Mouse (Mus musculus) limb, embryonic 15.5 days (tissue): ENCODE measurements at regions not wholly inside any gene's neighbourhood (a gene's known extent, or its start where the extent isn't known, plus 50 kb on each side); places are given as distances from the start of the nearest gene placed in this dataset.

Source experiments
- ATAC-seq: fragments of 200-750 bp; cut with Nextera tagmentation; 2 replicates; pipeline ENCODE4 v1.8.0; 2017; ENCODE audit warnings: low read depth, moderate TSS enrichment; ENCODE audit not compliant: insufficient number of reproducible peaks, low FRiP score, low TSS enrichment
- H3K27ac ChIP-seq: fragments of 300-500 bp; sonication (generic); 2 replicates; pipeline ENCODE4 v1.5.1; 2015; ENCODE audit warnings: moderate library complexity, mild to moderate bottlenecking, inconsistent platforms
- H3K27me3 ChIP-seq: fragments of 300-500 bp; sonication (generic); 2 replicates; pipeline ENCODE4 v1.6.1; 2015; ENCODE audit warnings: inconsistent platforms
- H3K36me3 ChIP-seq: fragments of 300-500 bp; sonication (generic); 2 replicates; pipeline ENCODE4 v1.6.1; 2015; ENCODE audit warnings: inconsistent platforms
- H3K4me1 ChIP-seq: fragments of 300-500 bp; sonication (generic); 2 replicates; pipeline ENCODE4 v1.6.1; 2015; ENCODE audit warnings: inconsistent platforms
- H3K4me2 ChIP-seq: fragments of 300-500 bp; sonication (generic); 2 replicates; pipeline ENCODE4 v1.6.1; 2015; ENCODE audit warnings: mild to moderate bottlenecking, inconsistent platforms
- H3K4me3 ChIP-seq: fragments of 300-500 bp; sonication (generic); 2 replicates; pipeline ENCODE4 v1.5.1; 2015; ENCODE audit warnings: mild to moderate bottlenecking, inconsistent platforms
- H3K9ac ChIP-seq: fragments of 300-500 bp; sonication (generic); 2 replicates; pipeline ENCODE4 v1.6.1; 2015; ENCODE audit warnings: inconsistent platforms
- H3K9me3 ChIP-seq: fragments of 300-500 bp; sonication (generic); 2 replicates; pipeline ENCODE4 v1.6.1; 2016; ENCODE audit warnings: inconsistent platforms
- WGBS: fragments of 180-500 bp; shearing (Covaris S2); methylation state at CpG from one replicate; pipeline ENCODE4 v1.1.7; 2015; 5-methylcytosine and 5-hydroxymethylcytosine counted together

GRCm38 (mm10) chr16:7831142-7831541 lies 593.8 kb downstream of the Tmem114 start:
- no peak for ATAC-seq
- H3K27ac ChIP-seq, result no peak overlapping the region
- H3K27me3 ChIP-seq, result no peaks in the 10 kb centered on the region
- no peaks in the 10 kb centered on the region for H3K9me3 ChIP-seq
- no peak overlapping the region for H3K4me2 ChIP-seq
- no peak overlapping the region for H3K4me3 ChIP-seq
- no peak overlapping the region for H3K9ac ChIP-seq
- no peaks in the 10 kb centered on the region for H3K36me3 ChIP-seq
- WGBS, result 56% methylated on average over 6 of the region's 6 CpGs
- H3K4me1 ChIP-seq, result no peaks in the 10 kb centered on the region

GRCm38 (mm10) chr16:7829939-7830650 lies 594.8 kb downstream of the Tmem114 start:
- no peaks in the 10 kb centered on the region for H3K36me3 ChIP-seq
- H3K4me2 ChIP-seq, result no peak overlapping the region
- H3K4me3 ChIP-seq, result no peak overlapping the region
- 78% methylated on average over 9 of the region's 9 CpGs for WGBS
- no peaks in the 10 kb centered on the region for H3K27me3 ChIP-seq
- no peak overlapping the region for H3K9ac ChIP-seq
- no peaks in the 10 kb centered on the region for H3K4me1 ChIP-seq
- ATAC-seq, result no peak
- H3K27ac ChIP-seq, result no peak overlapping the region
- no peaks in the 10 kb centered on the region for H3K9me3 ChIP-seq

GRCm38 (mm10) chr16:7801161-7801560 lies 623.8 kb downstream of the Tmem114 start:
- Histone ChIP-seq H3K4me1 (no peaks in the 10 kb centered on the region), H3K9ac (no peak overlapping the region), H3K9me3 (no peaks in the 10 kb centered on the region), H3K4me2 (no peak overlapping the region), H3K36me3 (no peaks in the 10 kb centered on the region), H3K27ac (no peak overlapping the region), H3K4me3 (no peak overlapping the region), H3K27me3 (no peaks in the 10 kb centered on the region)
- ATAC-seq, result no peak
- WGBS, result 80% methylated on average over 2 of the region's 2 CpGs

- H3K27ac ChIP-seq, result no peak overlapping the region
These were observed 627.7 kb downstream of the Tmem114 start for GRCm38 (mm10) chr16:7797176-7797786.

GRCm38 (mm10) chr16:7795561-7795960 lies 629.4 kb downstream of the Tmem114 start:
- Histone ChIP-seq H3K4me1 (no peaks in the 10 kb centered on the region), H3K27me3 (no peaks in the 10 kb centered on the region), H3K4me2 (no peak overlapping the region), H3K36me3 (no peaks in the 10 kb centered on the region), H3K4me3 (no peak overlapping the region), H3K9ac (no peak overlapping the region), H3K27ac (no peak overlapping the region), H3K9me3 (no peaks in the 10 kb centered on the region)
- ATAC-seq, result no peak
- WGBS, result 75% methylated on average over 3 of the region's 3 CpGs

More at GRCm38 (mm10) chr16:7797176-7797786, 627.7 kb downstream of the Tmem114 start:
- no peaks in the 10 kb centered on the region for H3K4me1 ChIP-seq
- no peaks in the 10 kb centered on the region for H3K36me3 ChIP-seq
- H3K9ac ChIP-seq, result no peak overlapping the region
- no peaks in the 10 kb centered on the region for H3K27me3 ChIP-seq
- H3K4me2 ChIP-seq, result no peak overlapping the region
- no peak overlapping the region for H3K4me3 ChIP-seq
- no peaks in the 10 kb centered on the region for H3K9me3 ChIP-seq
- ATAC-seq, result no peak
- 65% methylated on average over 8 of the region's 8 CpGs for WGBS

- no peaks in the 10 kb centered on the region for H3K36me3 ChIP-seq
- H3K27me3 ChIP-seq, result no peaks in the 10 kb centered on the region
- no peak overlapping the region for H3K4me2 ChIP-seq
- H3K4me1 ChIP-seq, result no peaks in the 10 kb centered on the region
- no peak overlapping the region for H3K4me3 ChIP-seq
- ATAC-seq, result no peak
- 80% methylated on average over 3 of the region's 3 CpGs for WGBS
- no peaks in the 10 kb centered on the region for H3K9me3 ChIP-seq
- no peak overlapping the region for H3K27ac ChIP-seq
- H3K9ac ChIP-seq, result no peak overlapping the region
These were observed 632.4 kb downstream of the Tmem114 start for GRCm38 (mm10) chr16:7792521-7792920.

GRCm38 (mm10) chr16:7790260-7790659 lies 634.7 kb downstream of the Tmem114 start:
- WGBS, result 81% methylated on average over 4 of the region's 4 CpGs
- H3K9me3 ChIP-seq, result no peaks in the 10 kb centered on the region
- no peak overlapping the region for H3K9ac ChIP-seq
- no peaks in the 10 kb centered on the region for H3K36me3 ChIP-seq
- no peak overlapping the region for H3K4me3 ChIP-seq
- no peak for ATAC-seq
- H3K4me2 ChIP-seq, result no peak overlapping the region
- H3K4me1 ChIP-seq, result no peaks in the 10 kb centered on the region
- no peak overlapping the region for H3K27ac ChIP-seq
- no peaks in the 10 kb centered on the region for H3K27me3 ChIP-seq

GRCm38 (mm10) chr16:7788209-7788608 lies 636.7 kb downstream of the Tmem114 start:
- H3K9ac ChIP-seq, result no peak overlapping the region
- no peaks in the 10 kb centered on the region for H3K9me3 ChIP-seq
- H3K27ac ChIP-seq, result no peak overlapping the region
- H3K4me2 ChIP-seq, result no peak overlapping the region
- H3K4me1 ChIP-seq, result no peaks in the 10 kb centered on the region
- H3K27me3 ChIP-seq, result no peaks in the 10 kb centered on the region
- H3K4me3 ChIP-seq, result no peak overlapping the region
- H3K36me3 ChIP-seq, result no peaks in the 10 kb centered on the region
- WGBS, result 67% methylated on average over 2 of the region's 2 CpGs
- no peak for ATAC-seq

GRCm38 (mm10) chr16:7781506-7781905 lies 643.4 kb downstream of the Tmem114 start:
- Histone ChIP-seq H3K27me3 (no peaks in the 10 kb centered on the region), H3K4me2 (no peak overlapping the region), H3K27ac (no peak overlapping the region), H3K4me1 (0 out of 2 replicates have a peak, but pooled peaks cover 2% of the 10 kb centered on the region), H3K36me3 (no peaks in the 10 kb centered on the region), H3K9ac (no peak overlapping the region), H3K9me3 (no peaks in the 10 kb centered on the region), H3K4me3 (no peak overlapping the region)
- 82% methylated on average over 2 of the region's 2 CpGs for WGBS
- no peak for ATAC-seq

GRCm38 (mm10) chr16:7775635-7776034 lies 649.3 kb downstream of the Tmem114 start:
- Histone ChIP-seq H3K4me3 (no peak overlapping the region), H3K36me3 (no peaks in the 10 kb centered on the region), H3K27ac (no peak overlapping the region), H3K9ac (no peak overlapping the region), H3K4me1 (no peaks in the 10 kb centered on the region), H3K27me3 (no peaks in the 10 kb centered on the region), H3K9me3 (no peaks in the 10 kb centered on the region), H3K4me2 (no peak overlapping the region)
- WGBS, result 81% methylated on average over 3 of the region's 3 CpGs
- no peak for ATAC-seq

- H3K9me3 ChIP-seq, result no peaks in the 10 kb centered on the region
- no peaks in the 10 kb centered on the region for H3K4me1 ChIP-seq
- no peak overlapping the region for H3K27ac ChIP-seq
- whole genome bisulfite sequencing, result 70% methylated on average over 1 of the region's 1 CpGs
- H3K4me2 ChIP-seq, result no peak overlapping the region
- no peaks in the 10 kb centered on the region for H3K27me3 ChIP-seq
- no peaks in the 10 kb centered on the region for H3K36me3 ChIP-seq
- no peak overlapping the region for H3K4me3 ChIP-seq
- ATAC-seq, result no peak
- H3K9ac ChIP-seq, result no peak overlapping the region
These were observed 656.5 kb downstream of the Tmem114 start for GRCm38 (mm10) chr16:7768433-7768832.

- no peak overlapping the region for H3K4me3 ChIP-seq
- H3K9ac ChIP-seq, result no peak overlapping the region
- WGBS, result 83% methylated on average over 4 of the region's 4 CpGs
- H3K36me3 ChIP-seq, result no peaks in the 10 kb centered on the region
- no peak overlapping the region for H3K4me2 ChIP-seq
- no peaks in the 10 kb centered on the region for H3K4me1 ChIP-seq
- no peaks in the 10 kb centered on the region for H3K27me3 ChIP-seq
- no peak overlapping the region for H3K27ac ChIP-seq
- no peak for ATAC-seq
- H3K9me3 ChIP-seq, result no peaks in the 10 kb centered on the region
These were observed 657.2 kb downstream of the Tmem114 start for GRCm38 (mm10) chr16:7767691-7768090.
